Mouse (Mus musculus): ENCODE results near the gene Nup160. TPM values are rescaled to one million over a fixed set of nuclear protein-coding genes. Genes with fewer than 3 reads are reported as not detected.

Nup160 gene
- polyA plus RNA-seq, 1 experiment from 2014 or later, result 34.7 TPM

DNA sequence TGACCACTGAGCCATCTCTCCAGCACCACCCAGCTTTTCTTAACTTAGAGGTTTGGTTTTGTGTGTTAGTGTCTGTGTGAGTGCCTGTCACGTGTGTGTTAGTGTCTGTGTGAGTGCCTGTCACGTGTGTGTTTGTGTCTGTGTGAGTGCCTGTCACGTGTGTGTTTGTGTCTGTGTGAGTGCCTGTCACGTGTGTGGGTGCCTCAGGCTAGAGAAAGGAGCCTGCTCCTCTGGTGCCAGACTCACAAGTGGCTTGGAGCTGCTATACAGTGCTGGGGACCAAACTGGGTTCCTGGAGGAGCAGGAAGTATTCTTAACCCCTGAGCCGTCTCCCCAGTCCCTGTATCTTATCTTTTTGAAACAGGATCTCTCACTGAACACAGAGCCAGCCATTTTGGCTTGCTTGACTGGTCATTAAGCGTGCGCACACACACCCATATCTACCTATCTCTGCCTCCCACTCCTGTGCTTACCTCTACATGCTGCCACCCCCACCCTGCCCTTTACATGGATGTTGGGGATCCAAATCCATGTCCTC lies 38.6 kb downstream of the Nup160 start:
- 71% methylated on average over 7 of the region's 7 CpGs for WGBS

DNA sequence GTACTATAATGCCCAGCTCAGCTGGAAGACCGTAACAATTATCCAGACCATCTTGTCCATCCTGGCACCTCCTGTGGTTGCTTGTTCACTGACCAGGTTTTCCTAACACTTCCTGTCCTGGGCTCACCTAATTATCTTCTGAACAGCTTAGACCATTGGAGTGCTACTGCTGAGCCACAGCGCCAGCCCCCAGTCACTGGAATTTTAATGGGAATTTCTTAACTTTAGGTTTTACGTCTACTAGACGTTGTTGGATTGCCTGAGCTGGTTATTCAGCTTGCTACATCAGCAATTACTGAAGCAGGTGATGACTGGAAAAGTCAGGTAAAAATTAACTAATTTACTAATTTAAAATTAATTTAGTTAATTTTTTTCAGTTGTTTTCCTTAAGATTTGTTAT lies 40.4 kb downstream of the Nup160 start:
- H3K4me1 ChIP-seq (replicated peaks), result no peaks in the 10 kb centered on the region
- 94% methylated on average over 4 of the region's 4 CpGs for WGBS
- H3K27me3 ChIP-seq (replicated peaks), result no peaks in the 10 kb centered on the region
- ATAC-seq (ENCODE audit: insufficient number of reproducible peaks, low FRiP score), result no peak
- peaks cover 76% of the 10 kb centered on the region for H3K36me3 ChIP-seq
- no peaks in the 10 kb centered on the region for H3K9me3 ChIP-seq (replicated peaks)
- no peak overlapping the region for H3K4me2 ChIP-seq
- no peak overlapping the region for H3K9ac ChIP-seq
- no peak overlapping the region for H3K27ac ChIP-seq (ENCODE audit: poor library complexity, severe bottlenecking)
- H3K4me3 ChIP-seq, result no peak overlapping the region

More for the DNA sequence above, 38.6 kb downstream of the Nup160 start:
- H3K9me3 ChIP-seq (replicated peaks), result no peaks in the 10 kb centered on the region
- ATAC-seq (ENCODE audit: insufficient number of reproducible peaks, low FRiP score), result peak; percentile 85
- peaks cover 75% of the 10 kb centered on the region for H3K36me3 ChIP-seq
- H3K4me3 ChIP-seq, result no peak overlapping the region
- no peak overlapping the region for H3K27ac ChIP-seq (ENCODE audit: poor library complexity, severe bottlenecking)
- H3K27me3 ChIP-seq (replicated peaks), result no peaks in the 10 kb centered on the region
- H3K9ac ChIP-seq, result no peak overlapping the region
- no peak overlapping the region for H3K4me2 ChIP-seq
- no peaks in the 10 kb centered on the region for H3K4me1 ChIP-seq (replicated peaks)

DNA sequence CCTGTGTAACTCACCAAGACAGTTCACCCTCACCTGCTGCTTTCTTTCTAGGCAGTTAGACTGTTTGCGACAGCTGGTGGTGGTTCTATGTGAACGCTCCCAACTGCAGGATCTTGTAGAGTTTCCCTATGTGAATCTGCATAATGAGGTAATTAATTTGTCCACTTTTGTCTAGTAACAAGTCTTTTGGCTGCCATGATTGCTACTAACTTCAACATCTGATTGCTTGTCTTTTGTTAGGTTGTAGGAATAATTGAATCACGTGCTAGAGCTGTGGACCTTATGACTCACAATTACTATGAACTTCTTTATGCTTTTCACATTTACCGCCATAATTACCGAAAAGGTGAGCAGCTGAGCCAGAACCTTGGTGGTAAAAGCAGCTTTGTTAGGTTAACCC lies 40.9 kb downstream of the Nup160 start:
- no peaks in the 10 kb centered on the region for H3K27me3 ChIP-seq (replicated peaks)
- WGBS, result 97% methylated on average over 5 of the region's 5 CpGs
- H3K9ac ChIP-seq, result no peak overlapping the region
- no peak for ATAC-seq (ENCODE audit: insufficient number of reproducible peaks, low FRiP score)
- H3K4me2 ChIP-seq, result no peak overlapping the region
- H3K4me1 ChIP-seq (replicated peaks), result no peaks in the 10 kb centered on the region
- H3K27ac ChIP-seq (ENCODE audit: poor library complexity, severe bottlenecking), result no peak overlapping the region
- no peaks in the 10 kb centered on the region for H3K9me3 ChIP-seq (replicated peaks)
- H3K4me3 ChIP-seq, result no peak overlapping the region
- peaks cover 75% of the 10 kb centered on the region for H3K36me3 ChIP-seq

DNA sequence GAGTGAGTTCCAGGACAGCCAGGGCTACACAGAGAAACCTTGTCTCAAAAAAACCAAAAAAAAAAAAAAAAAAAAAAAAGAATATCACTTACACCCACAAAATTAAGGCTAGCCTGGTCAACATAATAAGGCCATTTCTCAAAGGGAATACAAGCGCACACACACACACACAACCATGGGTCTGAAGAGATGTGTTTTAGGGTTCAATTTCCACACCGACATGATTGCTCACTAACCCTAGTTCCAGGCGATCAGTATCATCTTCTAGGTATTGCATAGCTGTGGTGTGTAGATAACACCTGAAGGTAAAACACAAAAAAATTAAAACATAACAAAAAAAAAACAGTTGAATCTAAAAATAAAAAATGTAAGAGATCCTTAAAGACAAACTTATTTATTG lies 49.8 kb downstream of the Nup160 start:
- Histone ChIP-seq H3K9me3 (replicated peaks) (no peaks in the 10 kb centered on the region), H3K4me3 (no peak overlapping the region), H3K9ac (no peak overlapping the region), H3K36me3 (peaks cover 80% of the 10 kb centered on the region), H3K4me2 (no peak overlapping the region), H3K27me3 (replicated peaks) (no peaks in the 10 kb centered on the region), H3K4me1 (replicated peaks) (no peaks in the 10 kb centered on the region), H3K27ac (ENCODE audit: poor library complexity, severe bottlenecking) (no peak overlapping the region)
- no peak for ATAC-seq (ENCODE audit: insufficient number of reproducible peaks, low FRiP score)
- 90% methylated on average over 3 of the region's 3 CpGs for WGBS

DNA sequence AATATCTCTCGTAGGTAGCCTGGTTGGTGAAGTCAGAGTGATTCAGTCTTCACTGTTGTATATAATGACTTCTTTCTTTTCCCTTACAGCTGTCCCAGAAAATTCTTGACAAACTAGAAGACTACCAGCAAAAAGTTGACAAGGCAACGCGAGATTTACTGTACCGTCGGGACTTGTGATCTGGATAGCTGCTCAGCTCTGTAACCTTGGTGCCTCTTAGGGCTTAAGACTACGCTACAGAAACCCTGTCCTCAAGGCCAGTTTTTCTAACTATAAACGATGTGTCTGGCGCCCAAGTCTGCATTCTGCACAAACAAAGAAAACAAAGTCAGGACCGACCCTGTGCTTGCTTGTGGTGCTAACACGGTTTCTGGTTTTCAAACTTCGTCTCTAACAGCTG lies 58.3 kb downstream of the Nup160 start:
- no peak for ATAC-seq (ENCODE audit: insufficient number of reproducible peaks, low FRiP score)
- H3K36me3 ChIP-seq, result peaks cover 71% of the 10 kb centered on the region
- no peaks in the 10 kb centered on the region for H3K9me3 ChIP-seq (replicated peaks)
- no peak overlapping the region for H3K27ac ChIP-seq (ENCODE audit: poor library complexity, severe bottlenecking)
- H3K27me3 ChIP-seq (replicated peaks), result no peaks in the 10 kb centered on the region
- no peak overlapping the region for H3K9ac ChIP-seq
- no peak overlapping the region for H3K4me3 ChIP-seq
- H3K4me2 ChIP-seq, result no peak overlapping the region
- no peaks in the 10 kb centered on the region for H3K4me1 ChIP-seq (replicated peaks)
- 91% methylated on average over 11 of the region's 11 CpGs for WGBS

DNA sequence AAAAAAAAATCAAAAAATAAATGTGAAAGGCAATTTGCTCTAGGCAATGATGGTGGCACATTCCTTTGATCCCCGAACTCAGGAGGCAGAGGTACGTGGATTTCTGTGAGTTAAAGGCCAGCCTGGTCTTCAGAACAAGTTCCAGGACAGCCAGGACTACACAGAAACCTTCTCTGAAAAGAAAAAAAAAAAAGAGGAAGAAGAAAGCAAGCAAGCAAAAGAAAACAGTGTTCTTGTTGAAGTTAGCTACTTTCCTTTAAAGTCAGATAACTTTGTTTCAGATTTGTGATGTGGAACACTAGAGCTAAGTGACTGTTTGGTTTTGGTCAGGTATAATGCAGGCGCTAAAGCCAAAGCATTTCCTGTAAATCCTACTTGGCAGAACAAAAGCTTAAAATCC lies 61.8 kb downstream of the Nup160 start:
- ATAC-seq (ENCODE audit: insufficient number of reproducible peaks, low FRiP score), result no peak
- H3K9ac ChIP-seq, result no peak overlapping the region
- H3K36me3 ChIP-seq, result peaks cover 39% of the 10 kb centered on the region
- H3K27me3 ChIP-seq (replicated peaks), result no peaks in the 10 kb centered on the region
- no peaks in the 10 kb centered on the region for H3K4me1 ChIP-seq (replicated peaks)
- H3K4me2 ChIP-seq, result no peak overlapping the region
- H3K9me3 ChIP-seq (replicated peaks), result no peaks in the 10 kb centered on the region
- H3K4me3 ChIP-seq, result no peak overlapping the region
- 89% methylated on average over 3 of the region's 3 CpGs for WGBS
- H3K27ac ChIP-seq (ENCODE audit: poor library complexity, severe bottlenecking), result no peak overlapping the region

DNA sequence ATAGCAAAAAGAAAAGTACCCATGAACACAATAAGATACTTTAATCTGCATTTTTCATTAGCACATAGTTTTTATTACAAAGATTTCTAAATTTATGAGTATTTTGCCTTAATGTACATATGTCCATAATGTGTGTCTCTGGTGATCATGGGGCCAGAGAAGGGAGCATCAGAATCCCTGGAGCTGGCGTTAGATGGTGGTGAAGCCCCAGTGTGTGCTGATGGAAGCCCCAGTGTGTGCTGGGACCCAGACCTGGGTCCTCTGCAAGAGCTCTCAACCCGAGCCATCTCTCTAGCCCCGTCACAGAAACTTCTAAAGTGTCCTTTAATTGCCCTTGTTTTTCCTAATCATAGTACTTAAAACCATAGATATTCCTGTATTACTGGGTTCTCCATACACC lies 62.3 kb downstream of the Nup160 start:
- Histone ChIP-seq H3K4me1 (replicated peaks) (no peaks in the 10 kb centered on the region), H3K9ac (no peak overlapping the region), H3K4me2 (no peak overlapping the region), H3K27me3 (replicated peaks) (no peaks in the 10 kb centered on the region), H3K4me3 (no peak overlapping the region), H3K27ac (ENCODE audit: poor library complexity, severe bottlenecking) (no peak overlapping the region), H3K36me3 (peaks cover 34% of the 10 kb centered on the region), H3K9me3 (replicated peaks) (no peaks in the 10 kb centered on the region)
- no peak for ATAC-seq (ENCODE audit: insufficient number of reproducible peaks, low FRiP score)
- 87% methylated on average over 3 of the region's 3 CpGs for WGBS

DNA sequence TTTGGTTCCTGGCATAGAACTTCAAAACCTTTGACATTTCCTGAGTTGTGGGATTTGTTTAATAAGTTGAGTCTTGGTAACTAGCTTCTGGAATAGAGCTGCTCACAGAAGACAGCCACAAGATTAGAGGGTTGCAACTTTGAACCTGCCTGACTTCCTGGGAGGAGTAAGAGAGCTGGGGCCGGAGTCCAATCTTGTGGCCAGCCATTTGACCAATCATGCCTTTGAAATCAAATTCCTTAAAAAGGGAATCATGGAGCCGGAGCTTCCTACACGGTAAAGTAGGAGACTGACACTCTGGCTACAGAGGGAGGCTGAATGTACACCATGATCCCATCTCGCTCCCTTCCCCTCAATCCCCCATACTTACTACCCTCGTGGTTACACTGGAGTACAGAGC lies 62.9 kb downstream of the Nup160 start:
- H3K4me3 ChIP-seq, result no peak overlapping the region
- no peak for ATAC-seq (ENCODE audit: insufficient number of reproducible peaks, low FRiP score)
- H3K4me2 ChIP-seq, result no peak overlapping the region
- H3K4me1 ChIP-seq (replicated peaks), result no peaks in the 10 kb centered on the region
- peaks cover 28% of the 10 kb centered on the region for H3K36me3 ChIP-seq
- H3K9me3 ChIP-seq (replicated peaks), result no peaks in the 10 kb centered on the region
- H3K9ac ChIP-seq, result no peak overlapping the region
- no peaks in the 10 kb centered on the region for H3K27me3 ChIP-seq (replicated peaks)
- H3K27ac ChIP-seq (ENCODE audit: poor library complexity, severe bottlenecking), result no peak overlapping the region
- WGBS, result 86% methylated on average over 5 of the region's 5 CpGs

DNA sequence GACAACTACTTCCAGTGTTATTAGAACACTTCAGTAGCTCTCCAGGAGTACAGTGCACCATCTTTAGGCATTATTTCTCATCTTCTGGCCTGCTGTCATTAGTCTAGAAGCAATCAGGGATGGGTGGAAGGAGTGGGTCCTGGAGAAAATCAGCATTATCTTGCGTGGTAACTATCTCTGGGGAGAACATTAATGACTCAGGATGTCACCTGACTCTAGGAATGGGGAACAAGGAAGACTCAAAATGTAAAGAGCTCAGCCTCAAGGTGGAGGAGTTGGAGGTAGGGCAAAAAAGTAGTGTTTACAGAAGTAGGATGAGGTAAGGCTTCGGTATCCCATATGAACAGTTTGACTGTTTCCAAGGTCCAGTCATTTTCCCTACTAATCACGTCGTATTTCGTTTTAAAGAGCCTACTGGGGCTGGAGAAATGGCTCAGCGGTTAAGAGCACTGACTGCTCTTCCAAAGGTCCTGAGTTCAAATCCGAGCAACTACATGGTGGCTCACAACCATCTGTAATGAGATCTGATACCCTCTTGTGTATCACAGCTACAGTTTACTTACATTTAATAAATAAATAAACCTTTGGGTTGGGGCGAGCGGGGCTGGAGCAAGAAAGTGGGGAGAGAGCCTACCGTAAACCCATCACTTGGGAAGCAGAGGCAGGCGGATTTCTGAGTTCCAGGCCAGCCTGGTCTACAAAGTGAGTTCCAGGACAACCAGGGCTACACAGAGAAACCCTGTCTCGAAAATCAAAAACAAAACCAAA lies 67.5 kb downstream of the Nup160 start:
- Histone ChIP-seq H3K4me2 (peak overlapping the region; percentile 65), H3K4me1 (replicated peaks) (peaks cover 13% of the 10 kb centered on the region), H3K4me3 (peak overlapping the region; percentile 98), H3K27ac (ENCODE audit: poor library complexity, severe bottlenecking) (peak overlapping the region; percentile 86), H3K36me3 (peaks cover 18% of the 10 kb centered on the region), H3K27me3 (replicated peaks) (no peaks in the 10 kb centered on the region), H3K9me3 (replicated peaks) (no peaks in the 10 kb centered on the region; the same call in 1 of the 2 replicates), H3K9ac (no peak overlapping the region)
- ATAC-seq (ENCODE audit: insufficient number of reproducible peaks, low FRiP score), result no peak
- WGBS, result 59% methylated on average over 12 of the region's 12 CpGs

DNA sequence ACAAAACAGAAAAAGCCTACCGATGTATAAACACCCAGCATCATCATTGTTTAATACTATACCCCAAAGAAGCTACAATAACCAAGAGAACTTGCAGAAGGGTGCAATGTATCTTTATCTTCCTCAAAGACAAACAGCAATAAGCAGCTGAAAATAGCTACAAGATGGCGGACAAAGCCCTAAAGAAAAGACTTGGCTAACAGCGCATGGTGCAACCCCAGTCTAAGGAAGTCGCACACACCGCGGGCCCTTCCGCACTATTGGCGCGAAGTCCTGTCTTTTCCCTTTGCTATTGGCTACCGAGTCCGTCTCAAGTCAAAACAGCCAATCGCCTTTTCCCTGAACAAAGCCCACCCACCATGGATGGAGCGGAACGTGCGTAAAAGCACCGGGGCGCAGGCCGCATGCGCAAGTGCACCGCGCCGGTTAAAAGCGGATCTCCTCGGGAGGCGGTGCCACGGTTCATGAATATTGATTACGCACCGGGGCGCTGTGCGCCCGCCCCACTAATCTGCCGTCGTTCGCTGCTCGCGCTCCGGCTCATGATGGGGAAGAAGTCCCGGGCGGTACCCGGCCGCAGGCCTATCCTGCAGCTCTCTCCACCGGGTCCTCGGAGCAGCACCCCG lies 68.2 kb downstream of the Nup160 start, which contains the start of gene Fnbp4:
TSS of gene Fnbp4 (plus strand) at position 318 of the 626 bp plus-strand sequence.
- H3K36me3 ChIP-seq, result peaks cover 22% of the 10 kb centered on the region
- no peaks in the 10 kb centered on the region for H3K27me3 ChIP-seq (replicated peaks)
- H3K9me3 ChIP-seq (replicated peaks), result no peaks in the 10 kb centered on the region; the same call in 1 of the 2 replicates
- WGBS, result under 1% methylated on average over 44 of the region's 44 CpGs
- peak within 1 kb of the TSS; percentile 82 for H3K4me2 ChIP-seq
- peaks cover 17% of the 10 kb centered on the region for H3K4me1 ChIP-seq (replicated peaks)
- ATAC-seq (ENCODE audit: insufficient number of reproducible peaks, low FRiP score), result peak; percentile 99
- H3K9ac ChIP-seq, result peak within 1 kb of the TSS; percentile 95
- H3K4me3 ChIP-seq, result peak within 1 kb of the TSS; percentile 98
- peak within 1 kb of the TSS; percentile 99 for H3K27ac ChIP-seq (ENCODE audit: poor library complexity, severe bottlenecking)

DNA sequence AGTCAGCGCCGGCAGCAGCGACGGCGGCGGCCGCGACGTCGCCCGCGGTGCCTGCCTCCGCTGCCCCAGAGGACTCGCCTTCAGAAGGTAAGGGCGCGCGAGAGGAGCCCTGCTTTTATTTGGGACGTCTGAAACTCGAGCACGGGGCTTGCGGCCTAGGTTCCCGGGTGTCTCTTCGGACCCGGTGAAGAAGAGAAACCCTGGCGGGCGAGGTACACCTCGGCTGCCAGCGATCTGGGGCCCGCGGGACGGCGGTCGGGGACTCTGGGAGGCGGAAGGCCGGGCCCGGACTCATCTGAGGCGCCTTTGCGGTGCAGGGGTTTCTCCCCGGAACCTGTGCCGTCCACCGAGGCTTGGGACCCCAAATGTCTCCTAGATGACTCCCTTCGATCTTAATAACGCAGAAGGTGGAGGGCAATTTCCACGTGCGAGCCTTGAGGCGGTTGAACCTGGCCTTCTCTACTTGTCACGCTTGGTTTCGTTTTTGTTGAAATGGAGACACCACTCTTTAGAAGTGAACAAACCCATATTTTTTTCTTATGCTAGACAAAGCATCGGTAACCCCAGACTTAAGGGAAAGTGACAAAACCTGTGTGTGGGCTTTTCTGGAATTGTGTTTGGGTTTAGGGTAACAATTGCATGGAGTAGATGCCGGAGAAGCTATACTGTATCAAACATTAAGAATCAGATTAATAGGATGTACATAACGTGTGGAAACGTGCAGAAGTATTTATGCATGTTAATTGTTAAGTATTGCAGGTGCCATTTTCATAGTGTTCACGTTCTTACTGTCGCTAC lies 68.9 kb downstream of the Nup160 start:
- WGBS, result under 1% methylated on average over 54 of the region's 54 CpGs
- peak; percentile 26 for ATAC-seq (ENCODE audit: insufficient number of reproducible peaks, low FRiP score)
- H3K36me3 ChIP-seq, result peaks cover 28% of the 10 kb centered on the region
- peak overlapping the region; percentile 82 for H3K4me2 ChIP-seq
- H3K27me3 ChIP-seq (replicated peaks), result no peaks in the 10 kb centered on the region
- H3K9me3 ChIP-seq (replicated peaks), result no peaks in the 10 kb centered on the region; the same call in 1 of the 2 replicates
- H3K4me3 ChIP-seq, result peak overlapping the region; percentile 98
- H3K27ac ChIP-seq (ENCODE audit: poor library complexity, severe bottlenecking), result peak overlapping the region; percentile 99
- peak overlapping the region; percentile 95 for H3K9ac ChIP-seq
- peaks cover 17% of the 10 kb centered on the region for H3K4me1 ChIP-seq (replicated peaks)
